Mouse (Mus musculus): ENCODE data around the gene Mcu.
A peak's percentile ranks its signal among the peaks of the same experiment; 100 is the strongest.

The Mcu gene

GRCm38 (mm10) chr10:59489411-59489810 lies 127.1 kb downstream of the Mcu start:
- peaks cover 23% of the 10 kb centered on the region for H3K9me3 ChIP-seq (ENCODE audit: low read length)
- H3K4me1 ChIP-seq (replicated peaks; ENCODE audit: low read depth, low read length), result no peaks in the 10 kb centered on the region
- H3K36me3 ChIP-seq (ENCODE audit: insufficient read depth, low read length), result peaks cover 4% of the 10 kb centered on the region; the same call in 1 of the 2 replicates
- H3K4me3 ChIP-seq (replicated peaks; ENCODE audit: low read length), result no peak overlapping the region
- TF ChIP-seq POU5F1 (IDR thresholded peaks at IDR 0.05; ENCODE audit: borderline replicate concordance, low read length) (no peak), NANOG (IDR thresholded peaks at IDR 0.05; ENCODE audit: borderline replicate concordance, low read length) (no peak), CTCF (conservative IDR thresholded peaks at IDR 0.05; ENCODE audit: low read length) (no peak)
- no peaks in the 10 kb centered on the region for H3K27me3 ChIP-seq (ENCODE audit: insufficient read depth, low read length)

- no peak for TF ChIP-seq CTCF (conservative IDR thresholded peaks at IDR 0.05; ENCODE audit: low read length)
- no peak for TF ChIP-seq NANOG (IDR thresholded peaks at IDR 0.05; ENCODE audit: borderline replicate concordance, low read length)
- TF ChIP-seq POU5F1 (IDR thresholded peaks at IDR 0.05; ENCODE audit: borderline replicate concordance, low read length), result no peak
- peaks cover 20% of the 10 kb centered on the region for H3K9me3 ChIP-seq (ENCODE audit: low read length)
- no peaks in the 10 kb centered on the region for H3K27me3 ChIP-seq (ENCODE audit: insufficient read depth, low read length)
- no peaks in the 10 kb centered on the region for H3K4me1 ChIP-seq (replicated peaks; ENCODE audit: low read depth, low read length)
- peaks cover 4% of the 10 kb centered on the region; the same call in 1 of the 2 replicates for H3K36me3 ChIP-seq (ENCODE audit: insufficient read depth, low read length)
- no peak overlapping the region for H3K4me3 ChIP-seq (replicated peaks; ENCODE audit: low read length)
These were observed 129.1 kb downstream of the Mcu start for GRCm38 (mm10) chr10:59487351-59487750.

- TF ChIP-seq POU5F1 (IDR thresholded peaks at IDR 0.05; ENCODE audit: borderline replicate concordance, low read length), result no peak
- no peak for TF ChIP-seq CTCF (conservative IDR thresholded peaks at IDR 0.05; ENCODE audit: low read length)
- TF ChIP-seq NANOG (IDR thresholded peaks at IDR 0.05; ENCODE audit: borderline replicate concordance, low read length), result no peak
- Histone ChIP-seq H3K4me1 (replicated peaks; ENCODE audit: low read depth, low read length) (no peaks in the 10 kb centered on the region), H3K36me3 (ENCODE audit: insufficient read depth, low read length) (no peaks in the 10 kb centered on the region)
These were observed 132.2 kb downstream of the Mcu start for GRCm38 (mm10) chr10:59484318-59484717.

DNA sequence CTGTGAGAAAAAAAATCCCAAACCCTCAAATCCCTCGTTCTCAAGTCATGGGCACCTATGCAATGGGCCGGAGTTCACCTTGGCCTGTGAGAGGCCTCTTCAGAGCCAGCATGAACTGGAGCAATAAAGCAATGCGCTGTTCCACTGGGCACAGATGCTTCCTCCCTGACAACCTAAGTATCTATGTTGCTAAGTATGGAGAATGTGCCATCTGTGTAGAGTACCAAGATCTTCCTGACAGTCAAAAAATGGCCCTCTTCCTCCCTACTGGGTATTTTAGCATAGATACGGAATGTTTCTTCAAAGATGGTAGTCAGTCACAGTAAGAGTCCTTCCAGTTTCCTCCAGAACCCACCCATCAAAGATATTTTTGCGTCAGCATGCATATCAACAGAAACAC lies 135.1 kb downstream of the Mcu start:
- no peak overlapping the region for H3K4me3 ChIP-seq (replicated peaks; ENCODE audit: low read length)
- no peak for TF ChIP-seq CTCF (conservative IDR thresholded peaks at IDR 0.05; ENCODE audit: low read length)
- TF ChIP-seq NANOG (IDR thresholded peaks at IDR 0.05; ENCODE audit: borderline replicate concordance, low read length), result no peak
- no peak for TF ChIP-seq POU5F1 (IDR thresholded peaks at IDR 0.05; ENCODE audit: borderline replicate concordance, low read length)
- peaks cover 9% of the 10 kb centered on the region for H3K9me3 ChIP-seq (ENCODE audit: low read length)

More at GRCm38 (mm10) chr10:59484318-59484717, 132.2 kb downstream of the Mcu start:
- no peak overlapping the region for H3K4me3 ChIP-seq (replicated peaks; ENCODE audit: low read length)
- H3K27me3 ChIP-seq (ENCODE audit: insufficient read depth, low read length), result no peaks in the 10 kb centered on the region
- H3K9me3 ChIP-seq (ENCODE audit: low read length), result peaks cover 3% of the 10 kb centered on the region

GRCm38 (mm10) chr10:59470451-59470850 lies 146.0 kb downstream of the Mcu start:
- no peaks in the 10 kb centered on the region for H3K27me3 ChIP-seq (ENCODE audit: insufficient read depth, low read length)
- H3K4me3 ChIP-seq (replicated peaks; ENCODE audit: low read length), result no peak overlapping the region
- no peaks in the 10 kb centered on the region for H3K36me3 ChIP-seq (ENCODE audit: insufficient read depth, low read length)
- TF ChIP-seq NANOG (IDR thresholded peaks at IDR 0.05; ENCODE audit: borderline replicate concordance, low read length) (no peak), POU5F1 (IDR thresholded peaks at IDR 0.05; ENCODE audit: borderline replicate concordance, low read length) (no peak), CTCF (conservative IDR thresholded peaks at IDR 0.05; ENCODE audit: low read length) (no peak)
- no peaks in the 10 kb centered on the region for H3K9me3 ChIP-seq (ENCODE audit: low read length)
- H3K4me1 ChIP-seq (replicated peaks; ENCODE audit: low read depth, low read length), result peaks cover 65% of the 10 kb centered on the region

More for the DNA sequence above, 135.1 kb downstream of the Mcu start:
- Histone ChIP-seq H3K4me1 (replicated peaks; ENCODE audit: low read depth, low read length) (no peaks in the 10 kb centered on the region), H3K27me3 (ENCODE audit: insufficient read depth, low read length) (no peaks in the 10 kb centered on the region), H3K36me3 (ENCODE audit: insufficient read depth, low read length) (no peaks in the 10 kb centered on the region)

DNA sequence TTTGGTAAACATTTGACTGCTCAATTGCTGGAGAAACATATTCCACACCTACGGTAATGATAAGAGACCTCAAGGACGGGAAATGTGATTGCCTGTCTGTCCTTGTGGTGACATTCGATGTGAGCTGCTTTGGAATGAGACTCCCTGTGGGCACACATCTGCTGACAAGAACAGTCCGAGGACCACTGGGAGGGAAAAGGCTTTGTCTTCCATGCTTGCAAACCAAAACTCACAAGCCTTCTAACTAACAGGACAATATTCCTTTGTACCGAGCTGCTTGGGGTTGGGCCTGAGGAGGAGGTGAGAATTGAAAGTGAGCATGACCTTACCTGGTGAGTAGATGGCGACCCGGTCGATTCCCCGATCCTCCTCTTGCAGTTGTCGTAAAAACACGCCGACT lies 149.2 kb downstream of the Mcu start:
- Histone ChIP-seq H3K36me3 (ENCODE audit: insufficient read depth, low read length) (no peaks in the 10 kb centered on the region), H3K9me3 (ENCODE audit: low read length) (no peaks in the 10 kb centered on the region), H3K4me3 (replicated peaks; ENCODE audit: low read length) (no peak overlapping the region), H3K27me3 (ENCODE audit: insufficient read depth, low read length) (no peaks in the 10 kb centered on the region), H3K4me1 (replicated peaks; ENCODE audit: low read depth, low read length) (peaks cover 62% of the 10 kb centered on the region)
- TF ChIP-seq POU5F1 (IDR thresholded peaks at IDR 0.05; ENCODE audit: borderline replicate concordance, low read length) (no peak), NANOG (IDR thresholded peaks at IDR 0.05; ENCODE audit: borderline replicate concordance, low read length) (peak; percentile 35; the same call in 1 of the 2 replicates)

- Histone ChIP-seq H3K27me3 (ENCODE audit: insufficient read depth, low read length) (no peaks in the 10 kb centered on the region), H3K9me3 (ENCODE audit: low read length) (no peaks in the 10 kb centered on the region), H3K4me1 (replicated peaks; ENCODE audit: low read depth, low read length) (peaks cover 59% of the 10 kb centered on the region), H3K4me3 (replicated peaks; ENCODE audit: low read length) (no peak overlapping the region), H3K36me3 (ENCODE audit: insufficient read depth, low read length) (no peaks in the 10 kb centered on the region)
- TF ChIP-seq NANOG (IDR thresholded peaks at IDR 0.05; ENCODE audit: borderline replicate concordance, low read length) (no peak), CTCF (conservative IDR thresholded peaks at IDR 0.05; ENCODE audit: low read length) (no peak), POU5F1 (IDR thresholded peaks at IDR 0.05; ENCODE audit: borderline replicate concordance, low read length) (no peak)
These were observed 149.9 kb downstream of the Mcu start for GRCm38 (mm10) chr10:59466626-59467025.

DNA sequence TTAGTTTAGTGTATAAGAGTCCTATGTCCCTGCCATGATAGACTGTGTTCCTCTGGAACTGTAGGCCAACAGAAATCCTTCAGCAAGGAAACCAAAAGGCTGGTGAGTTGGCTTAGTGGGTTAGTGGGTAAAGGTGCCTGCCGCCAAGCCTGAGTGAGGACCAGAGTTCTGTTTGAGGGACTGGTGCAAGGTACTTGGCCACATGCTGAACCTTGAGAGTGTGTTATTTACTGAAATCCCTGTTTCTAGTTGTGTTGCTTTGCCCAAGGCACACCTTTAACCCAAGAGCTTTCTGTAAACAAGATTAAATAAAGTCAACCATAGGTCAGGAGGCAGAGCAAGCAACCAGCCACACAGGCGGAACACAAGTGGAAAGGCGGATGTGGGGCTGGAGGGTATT lies 150.9 kb downstream of the Mcu start:
- H3K4me3 ChIP-seq (replicated peaks; ENCODE audit: low read length), result no peak overlapping the region
- H3K9me3 ChIP-seq (ENCODE audit: low read length), result no peaks in the 10 kb centered on the region
- TF ChIP-seq NANOG (IDR thresholded peaks at IDR 0.05; ENCODE audit: borderline replicate concordance, low read length), result no peak
- no peak for TF ChIP-seq CTCF (conservative IDR thresholded peaks at IDR 0.05; ENCODE audit: low read length)
- TF ChIP-seq POU5F1 (IDR thresholded peaks at IDR 0.05; ENCODE audit: borderline replicate concordance, low read length), result no peak
- H3K36me3 ChIP-seq (ENCODE audit: insufficient read depth, low read length), result no peaks in the 10 kb centered on the region
- no peaks in the 10 kb centered on the region for H3K27me3 ChIP-seq (ENCODE audit: insufficient read depth, low read length)
- peaks cover 48% of the 10 kb centered on the region for H3K4me1 ChIP-seq (replicated peaks; ENCODE audit: low read depth, low read length)

- Histone ChIP-seq H3K4me1 (replicated peaks; ENCODE audit: low read depth, low read length) (peaks cover 32% of the 10 kb centered on the region), H3K9me3 (ENCODE audit: low read length) (no peaks in the 10 kb centered on the region), H3K36me3 (ENCODE audit: insufficient read depth, low read length) (no peaks in the 10 kb centered on the region), H3K4me3 (replicated peaks; ENCODE audit: low read length) (no peak overlapping the region), H3K27me3 (ENCODE audit: insufficient read depth, low read length) (no peaks in the 10 kb centered on the region)
- TF ChIP-seq POU5F1 (IDR thresholded peaks at IDR 0.05; ENCODE audit: borderline replicate concordance, low read length) (no peak), CTCF (conservative IDR thresholded peaks at IDR 0.05; ENCODE audit: low read length) (no peak), NANOG (IDR thresholded peaks at IDR 0.05; ENCODE audit: borderline replicate concordance, low read length) (no peak)
These were observed 154.2 kb downstream of the Mcu start for GRCm38 (mm10) chr10:59462307-59462706.

All from E14TG2a.4 (cell line).